Comparison of ENCODE assay signal across 10 mouse cellular contexts in the genomic region with DNA sequence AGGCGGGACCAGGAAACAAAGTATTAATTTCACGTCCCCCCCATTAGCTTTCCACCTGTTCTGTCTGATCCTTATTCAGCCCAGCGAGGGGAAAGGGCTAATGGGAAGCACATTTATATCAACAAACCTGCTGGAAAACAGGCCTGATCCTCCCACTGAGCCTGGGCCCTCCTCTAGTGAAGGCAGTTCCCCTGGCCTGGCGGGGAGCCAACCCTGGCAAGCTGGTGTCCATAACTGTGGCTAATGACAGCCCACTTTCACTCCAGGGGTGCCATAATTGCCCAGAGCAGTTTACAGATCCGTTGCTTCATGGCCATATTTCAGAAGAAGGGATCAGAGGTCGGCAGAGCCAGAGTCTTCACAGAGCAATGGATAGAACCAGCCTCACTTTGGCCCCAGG.
DNase-seq lines count a peak whose midpoint lies in the region; ATAC-seq lines count a peak whose summit lies in the region.
"Had no signal": no experiment of that assay in that cellular context is flagged by ENCODE, and none has a peak within 500 bp of the region (broad histone marks: within the 10 kb centered on the region; RNA-seq: fewer than 3 reads in every experiment).

No protein-coding gene starts in this region.

- H3K36me3 ChIP-seq in limb, embryonic 12.5 days: no peaks in the 10 kb centered on the region
- H3K36me3 ChIP-seq: hindbrain, embryonic 15.5 days; liver, embryonic 13.5 days had no signal

- no peaks in the 10 kb centered on the region for H3K27me3 ChIP-seq in limb, embryonic 12.5 days
- H3K27me3 ChIP-seq: hindbrain, embryonic 15.5 days; liver, embryonic 13.5 days had no signal

- H3K4me2 ChIP-seq in limb, embryonic 12.5 days: 0 out of 2 replicates have a peak overlapping the region, but pooled peaks have one; percentile 23
- H3K4me2 ChIP-seq: hindbrain, embryonic 15.5 days; liver, embryonic 13.5 days had no signal

- H3K9me3 ChIP-seq in limb, embryonic 12.5 days: no peaks in the 10 kb centered on the region
- H3K9me3 ChIP-seq: hindbrain, embryonic 15.5 days; liver, embryonic 13.5 days had no signal

- H3K27ac ChIP-seq in limb, embryonic 12.5 days: peak overlapping the region; percentile 81
- H3K27ac ChIP-seq: hindbrain, embryonic 15.5 days; liver, embryonic 13.5 days had no signal

- DNase-seq in cerebellum, postnatal 14 days: peak; percentile 90
- no peak for DNase-seq in cerebellum, adult 11 months
- peak; percentile 13 to 38 for DNase-seq in kidney, postnatal 25 days
- no peak for DNase-seq in kidney, adult 9 months
- peak; percentile 48 for DNase-seq in embryo, embryonic 10 days (ENCODE audit: low spot score)
- no peak for DNase-seq in right cerebral cortex, postnatal 14 days
- no peak for DNase-seq in layer of hippocampus, postnatal 25 days (ENCODE audit: extremely low spot score in 1 of 2, low spot score in 1 of 2)
- DNase-seq: liver, embryonic 13.5 days had no signal

- H3K9ac ChIP-seq in limb, embryonic 12.5 days (replicated peaks): no peak overlapping the region
- H3K9ac ChIP-seq: hindbrain, embryonic 15.5 days; liver, embryonic 13.5 days had no signal

- WGBS in limb, embryonic 12.5 days: 10% methylated on average over 6 of the region's 6 CpGs

- peaks cover 36% of the 10 kb centered on the region for H3K4me1 ChIP-seq in limb, embryonic 12.5 days (replicated peaks)
- H3K4me1 ChIP-seq: hindbrain, embryonic 15.5 days; liver, embryonic 13.5 days had no signal

- peak; percentile 90 for ATAC-seq in limb, embryonic 12.5 days (ENCODE audit: insufficient number of reproducible peaks, insufficient read depth, low FRiP score, low TSS enrichment, low read depth)

- H3K4me3 ChIP-seq in limb, embryonic 12.5 days (replicated peaks): no peak overlapping the region
- H3K4me3 ChIP-seq: hindbrain, embryonic 15.5 days; liver, embryonic 13.5 days had no signal

Comparison
In these comparisons a context has a peak if more than half of its experiments do, and no peak if none do; other contexts are left out.
1. DNase-seq: peak in cerebellum, postnatal 14 days (2 of 2), kidney, postnatal 25 days (2 of 2) and embryo, embryonic 10 days (single experiment); none in cerebellum, adult 11 months (single experiment), kidney, adult 9 months (single experiment), right cerebral cortex, postnatal 14 days (single experiment) and layer of hippocampus, postnatal 25 days (0 of 2).